Mouse (Mus musculus) ZHBTc4 (cell line): ENCODE results near the gene Ppm1e.

Source experiments
- DNase-seq: peaks from one replicate; pipeline ENCODE4 v3.0.0-alpha.2; 2011; ENCODE audit warnings: low read depth, low spot score

The Ppm1e gene

GRCm38 (mm10) chr11:87358331-87359261, at the start of gene Ppm1e:
Gene Ppm1e (minus strand): TSS chr11:87359023.
- DNase-seq = peak; percentile 88

- DNase-seq = no peak
Measured at GRCm38 (mm10) chr11:87404876-87405275, 46.1 kb upstream of the Ppm1e start, which contains the start of the genes Rad51c and Tex14. Gene Rad51c (minus strand): TSS chr11:87404954. Gene Tex14 (plus strand): TSS chr11:87405065.

- DNase-seq = peak; percentile 99
Measured at GRCm38 (mm10) chr11:87404111-87404853, 45.5 kb upstream of the Ppm1e start.

GRCm38 (mm10) chr11:87398402-87398801, 39.6 kb upstream of the Ppm1e start:
- DNase-seq = peak; percentile 49

GRCm38 (mm10) chr11:87393855-87394254, 35.0 kb upstream of the Ppm1e start:
- peak; percentile 48 for DNase-seq

- DNase-seq = no peak
Measured at GRCm38 (mm10) chr11:87385676-87386075, 26.9 kb upstream of the Ppm1e start.

- DNase-seq = no peak
Measured at GRCm38 (mm10) chr11:87384551-87384950, 25.7 kb upstream of the Ppm1e start.

- no peak for DNase-seq
Measured at GRCm38 (mm10) chr11:87367865-87368580, 9.2 kb upstream of the Ppm1e start.

- no peak for DNase-seq
Measured at GRCm38 (mm10) chr11:87367061-87367460, 8.2 kb upstream of the Ppm1e start.

GRCm38 (mm10) chr11:87365120-87365519, 6.3 kb upstream of the Ppm1e start:
- DNase-seq = no peak

GRCm38 (mm10) chr11:87359262-87359612, 414 bp upstream of the Ppm1e start:
- no peak for DNase-seq

- DNase-seq = peak; percentile 46
Measured at GRCm38 (mm10) chr11:87357317-87358300, 1.2 kb downstream of the Ppm1e start.

GRCm38 (mm10) chr11:87354861-87355260, 4.0 kb downstream of the Ppm1e start:
- DNase-seq = no peak

- peak; percentile 70 for DNase-seq
Measured at GRCm38 (mm10) chr11:87353646-87354170, 5.1 kb downstream of the Ppm1e start.

- DNase-seq = no peak
Measured at GRCm38 (mm10) chr11:87326381-87326780, 32.4 kb downstream of the Ppm1e start.

- DNase-seq = peak; percentile 22
Measured at GRCm38 (mm10) chr11:87322558-87322957, 36.3 kb downstream of the Ppm1e start.

- DNase-seq = no peak
Measured at GRCm38 (mm10) chr11:87320007-87320406, 38.8 kb downstream of the Ppm1e start.

- no peak for DNase-seq
Measured at GRCm38 (mm10) chr11:87318956-87319708, 39.7 kb downstream of the Ppm1e start.

GRCm38 (mm10) chr11:87313533-87313932, 45.3 kb downstream of the Ppm1e start:
- no peak for DNase-seq

- DNase-seq = no peak
Measured at GRCm38 (mm10) chr11:87310309-87310708, 48.5 kb downstream of the Ppm1e start.
